10 mouse cellular contexts compared by ENCODE assay signal in genomic region chr5:111011271-111011670, GRCm38 (mm10).
DNase-seq lines count a peak whose midpoint lies in the region; TF ChIP-seq lines count a peak whose summit lies in the region.
"Had no signal": no experiment of that assay in that cellular context is flagged by ENCODE, and none has a peak within 500 bp of the region (broad histone marks: within the 10 kb centered on the region; RNA-seq: fewer than 3 reads in every experiment).

No protein-coding gene starts in this region.

- peak; percentile 11 for DNase-seq in adrenal gland, adult 8-10 months
- DNase-seq in adrenal gland, postnatal 4 days (ENCODE audit: low spot score in 2 of 2), result no peak
- peak; percentile 82 for DNase-seq in embryo, embryonic 10.5 days (ENCODE audit: low spot score)
- DNase-seq in hindlimb bud, embryonic 11.5 days (ENCODE audit: extremely low spot score, low read depth, low spot score), result peak; percentile 89
- no peak for DNase-seq in cerebellum, adult 2 months
- DNase-seq in urinary bladder, postnatal 36 days (ENCODE audit: low spot score in 2 of 2), result no peak
- DNase-seq in cerebellum, adult 9-11 months, result no peak
- DNase-seq: thymus, postnatal 36 days had no signal

- TF ChIP-seq POLR2A in myocyte (IDR thresholded peaks at IDR 0.05; ENCODE audit: insufficient read length, low read depth), result no peak
- TF ChIP-seq POLR2A in cerebellum, adult 2 months (IDR thresholded peaks at IDR 0.05; ENCODE audit: borderline replicate concordance, insufficient read depth, low read length), result no peak

- H3ac ChIP-seq in myocyte (ENCODE audit: control insufficient read depth, insufficient read length), result no peak overlapping the region

- no peak overlapping the region for H3K4me3 ChIP-seq in myocyte
- no peak overlapping the region for H3K4me3 ChIP-seq in cerebellum, adult 2 months (replicated peaks; ENCODE audit: insufficient read depth, low read depth, low read length)
- H3K4me3 ChIP-seq: forebrain, embryonic 10.5 days had no signal

- no peaks in the 10 kb centered on the region for H3K79me2 ChIP-seq in myocyte (ENCODE audit: control insufficient read depth, insufficient read depth)

- no peaks in the 10 kb centered on the region for H3K27me3 ChIP-seq in myocyte (ENCODE audit: control insufficient read depth, insufficient read depth, insufficient read length)
- no peaks in the 10 kb centered on the region for H3K27me3 ChIP-seq in cerebellum, adult 2 months (ENCODE audit: control insufficient read depth, insufficient read depth, low read length)

- 75% methylated on average over 8 of the region's 8 CpGs for WGBS in cerebellum, adult 2 months

- H3K4me2 ChIP-seq in myocyte (ENCODE audit: low read depth), result peak overlapping the region; percentile 18

- no peaks in the 10 kb centered on the region for H3K36me3 ChIP-seq in myocyte (ENCODE audit: control insufficient read depth, insufficient read depth)

- H3K4me1 ChIP-seq in cerebellum, adult 2 months (ENCODE audit: control insufficient read depth, insufficient read depth, low read length), result peaks cover 24% of the 10 kb centered on the region

- no peak for TF ChIP-seq CTCF in cerebellum, adult 2 months (IDR thresholded peaks at IDR 0.05; ENCODE audit: borderline replicate concordance, insufficient read depth, low read depth, low read length)

- H3K27ac ChIP-seq in cerebellum, adult 2 months (ENCODE audit: insufficient read depth, low read length), result no peak overlapping the region
- H3K27ac ChIP-seq: forebrain, embryonic 10.5 days had no signal

TF ChIP-seq in myocyte, 11 proteins besides CTCF, POLR2A, EP300 and RAD21:
- TF ChIP-seq SRF (IDR thresholded peaks at IDR 0.05; ENCODE audit: control insufficient read depth, insufficient read length, low read depth) (no peak), E2F4 (IDR thresholded peaks at IDR 0.05; ENCODE audit: insufficient read depth) (no peak), USF1 (IDR thresholded peaks at IDR 0.05; ENCODE audit: low read depth) (no peak), MAX (IDR thresholded peaks at IDR 0.05; ENCODE audit: low read depth) (no peak), MYOG (IDR thresholded peaks at IDR 0.05; ENCODE audit: control insufficient read depth in 1 of 3, insufficient read depth in 1 of 3, insufficient read length in 2 of 3, low read depth in 2 of 3) (no peak), MYOD1 (IDR thresholded peaks at IDR 0.05; ENCODE audit: control insufficient read depth in 1 of 3, insufficient read length in 2 of 3, low read depth in 2 of 3) (no peak), POLR2AphosphoS2 (IDR thresholded peaks at IDR 0.05; ENCODE audit: insufficient read length, low read depth) (no peak), CEBPB (IDR thresholded peaks at IDR 0.05; ENCODE audit: insufficient read depth, poor library complexity, severe bottlenecking) (no peak), TCF3 (IDR thresholded peaks at IDR 0.05; ENCODE audit: insufficient read length, low read depth) (no peak), TCF12 (IDR thresholded peaks at IDR 0.05; ENCODE audit: insufficient read depth, poor library complexity, severe bottlenecking) (no peak), REST (IDR thresholded peaks at IDR 0.05; ENCODE audit: insufficient read depth, insufficient read length) (no peak)

Comparison
In these comparisons a context has a peak if more than half of its experiments do, and no peak if none do; other contexts are left out.
1. DNase-seq: peak in adrenal gland, adult 8-10 months (single experiment), embryo, embryonic 10.5 days (single experiment) and hindlimb bud, embryonic 11.5 days (single experiment); none in adrenal gland, postnatal 4 days (0 of 2), cerebellum, adult 2 months (0 of 2), urinary bladder, postnatal 36 days (0 of 2) and cerebellum, adult 9-11 months (single experiment).